Mouse (Mus musculus): ENCODE results near the gene Daw1. TPM values are rescaled to one million over a fixed set of nuclear protein-coding genes. Genes with fewer than 3 reads are reported as not detected.

Daw1 gene
- polyA plus RNA-seq (2012; rRNA removed) = 0.44 and 0.48 TPM in 2 replicates

DNA sequence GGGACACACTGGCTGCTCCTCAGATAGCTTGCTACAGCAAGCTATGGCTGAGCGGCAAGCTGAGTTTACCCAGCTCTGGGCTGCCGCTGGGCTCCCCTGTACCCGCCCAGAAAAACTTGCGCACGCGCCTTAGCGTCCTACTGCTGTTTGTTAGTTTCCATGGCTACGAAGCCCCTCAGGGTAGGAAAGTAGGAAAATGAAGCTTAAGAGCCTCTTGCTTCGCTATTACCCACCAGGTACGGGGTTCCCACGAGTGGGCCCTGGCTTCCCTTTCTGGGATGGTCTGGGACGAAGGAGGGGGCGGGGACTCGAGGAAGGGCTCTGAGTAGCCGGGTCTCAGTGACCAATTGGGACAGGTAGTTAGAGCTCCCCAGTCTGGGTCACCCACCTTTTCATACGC, at the start of gene Daw1:
Gene Daw1 (plus strand): TSS at position 150 of the 400 bp plus-strand sequence.
- DNase-seq (ENCODE audit: extremely low spot score in 1 of 2, low spot score in 1 of 2) = peak in 1 of 2 experiments; percentile 67

DNA sequence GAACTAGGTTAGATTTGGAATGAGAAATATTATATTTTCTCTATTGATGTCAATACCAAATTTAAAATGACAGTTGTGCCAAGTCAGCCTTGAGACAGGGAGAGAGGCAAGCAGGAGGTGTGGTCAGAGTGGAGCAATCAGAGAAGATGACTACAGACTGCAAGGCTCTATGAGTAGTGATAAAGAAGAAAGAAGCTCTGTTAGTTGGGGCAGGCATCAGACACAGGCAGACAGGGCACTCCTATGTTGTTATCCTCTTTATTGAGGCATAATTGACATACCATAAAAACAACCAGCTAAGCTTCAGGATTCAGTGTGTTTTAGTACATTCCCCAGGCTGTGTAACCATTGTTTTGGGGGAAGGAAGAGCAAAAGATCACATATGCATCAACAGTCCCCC, 48.6 kb upstream of the Daw1 start:
- no peak for DNase-seq (ENCODE audit: extremely low spot score in 1 of 2, low spot score in 1 of 2)

- DNase-seq (ENCODE audit: extremely low spot score in 1 of 2, low spot score in 1 of 2) = peak in 1 of 2 experiments; percentile 7
Measured at GRCm38 (mm10) chr1:83111726-83112125, 47.8 kb upstream of the Daw1 start.

DNA sequence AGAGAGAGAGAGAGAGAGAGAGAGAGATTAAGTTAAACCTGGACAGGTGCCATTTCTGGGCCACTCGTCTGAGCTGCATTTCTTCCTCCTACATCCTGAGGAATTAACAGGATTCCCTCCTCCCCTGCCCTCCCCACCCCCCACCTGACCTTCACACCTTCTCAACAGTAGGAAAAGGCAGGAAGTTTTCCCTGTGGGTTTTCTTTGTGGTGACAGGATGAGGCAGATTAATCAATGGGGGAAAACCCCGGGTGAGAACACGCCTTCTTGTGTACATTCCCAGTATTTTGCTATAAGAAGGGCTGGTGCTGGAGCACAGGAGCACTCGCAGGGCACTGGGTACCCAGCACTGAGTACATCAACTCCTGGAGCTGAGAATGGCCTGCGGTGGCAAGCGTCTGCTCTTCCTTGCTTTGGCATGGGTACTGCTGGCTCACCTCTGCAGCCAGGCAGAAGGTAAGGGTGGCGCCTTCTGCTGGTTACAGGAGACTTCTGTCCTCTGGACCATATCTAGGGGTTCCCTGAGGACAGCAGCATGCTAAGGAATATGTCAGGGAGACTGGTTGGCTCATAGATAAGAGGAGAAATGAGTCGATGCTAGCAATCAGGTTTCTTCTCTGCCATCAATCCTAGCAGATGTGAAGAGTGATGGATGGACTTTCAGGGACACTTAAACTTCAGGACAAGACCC, 43.0 kb upstream of the Daw1 start, which contains the start of gene Ccl20:
Gene Ccl20 (plus strand): TSS at position 320 of the 691 bp plus-strand sequence.
- no peak for DNase-seq (ENCODE audit: extremely low spot score in 1 of 2, low spot score in 1 of 2)

DNA sequence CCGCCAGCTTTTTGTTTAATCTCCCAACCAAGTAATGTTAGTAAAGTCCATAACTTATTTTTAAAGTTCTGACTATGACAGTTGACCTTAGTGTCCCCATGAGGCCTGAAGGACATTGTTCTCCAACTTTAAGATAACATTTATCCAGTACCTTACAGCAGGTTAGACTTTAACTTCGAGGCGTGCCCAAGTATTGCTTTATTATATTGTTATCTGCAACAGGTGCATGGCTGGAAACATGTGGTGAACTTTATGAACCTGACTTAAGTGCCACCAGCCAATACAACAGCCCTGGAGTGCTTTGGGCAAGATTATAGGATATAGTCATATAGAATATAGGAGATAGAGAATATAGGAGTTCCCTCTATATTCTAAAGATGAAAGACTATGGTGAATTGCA, 42.3 kb upstream of the Daw1 start:
- DNase-seq (ENCODE audit: extremely low spot score in 1 of 2, low spot score in 1 of 2) = no peak

DNA sequence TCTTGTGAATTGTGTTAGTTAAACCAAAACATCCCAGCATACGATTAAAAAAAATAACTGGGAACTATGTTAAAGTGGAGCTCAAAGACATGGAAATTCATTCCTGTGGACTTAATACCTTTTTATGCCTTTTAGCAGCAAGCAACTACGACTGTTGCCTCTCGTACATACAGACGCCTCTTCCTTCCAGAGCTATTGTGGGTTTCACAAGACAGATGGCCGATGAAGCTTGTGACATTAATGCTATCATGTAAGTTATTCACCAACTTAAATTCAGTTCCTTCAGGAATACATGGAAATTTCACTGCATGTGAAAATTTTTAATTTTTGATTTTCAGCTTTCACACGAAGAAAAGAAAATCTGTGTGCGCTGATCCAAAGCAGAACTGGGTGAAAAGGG, 41.9 kb upstream of the Daw1 start:
- peak; percentile 32 to 67 for DNase-seq (ENCODE audit: extremely low spot score in 1 of 2, low spot score in 1 of 2)

DNA sequence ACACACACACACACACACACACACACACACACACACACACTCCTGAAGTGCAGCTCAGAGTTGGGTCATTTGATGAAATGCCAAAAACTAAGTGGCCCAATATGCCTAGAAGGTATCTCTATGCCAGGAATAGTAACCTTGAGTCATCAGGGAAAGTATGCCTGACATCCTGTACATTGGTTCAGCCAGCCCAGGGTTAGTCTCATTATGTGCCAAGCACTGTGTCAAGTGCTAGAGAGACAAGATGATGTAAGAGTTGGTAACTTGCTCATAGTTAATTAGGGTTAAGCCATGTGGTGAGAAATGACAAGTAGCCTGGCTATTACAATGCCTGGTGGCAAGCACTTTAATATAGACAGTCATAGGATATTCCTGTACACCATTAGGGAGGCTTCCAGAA, 39.6 kb upstream of the Daw1 start:
- DNase-seq (ENCODE audit: extremely low spot score in 1 of 2, low spot score in 1 of 2) = no peak

- no peak for DNase-seq (ENCODE audit: extremely low spot score in 1 of 2, low spot score in 1 of 2)
Measured at GRCm38 (mm10) chr1:83120312-83120711, 39.2 kb upstream of the Daw1 start.

GRCm38 (mm10) chr1:83123201-83123600, 36.4 kb upstream of the Daw1 start:
- DNase-seq (ENCODE audit: extremely low spot score in 1 of 2, low spot score in 1 of 2) = no peak

DNA sequence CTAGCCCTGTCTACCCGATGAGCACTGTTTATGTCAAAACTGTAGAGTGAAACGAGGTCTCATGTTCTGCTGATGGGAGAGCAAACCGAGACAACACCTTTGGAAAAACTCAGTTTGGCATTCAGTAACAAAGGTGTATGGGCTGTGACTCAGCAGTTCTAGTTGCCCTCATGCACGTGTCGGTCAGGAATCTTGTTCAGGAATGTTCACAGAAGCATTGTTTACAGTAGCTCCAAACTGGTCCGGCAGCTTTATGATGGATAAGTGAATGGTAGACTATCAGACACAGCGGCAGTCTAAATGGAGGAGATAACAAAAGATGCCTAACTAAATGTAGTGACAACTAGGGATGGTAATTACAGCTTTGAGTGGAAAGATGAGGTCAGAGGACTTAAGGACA, 23.7 kb upstream of the Daw1 start:
- DNase-seq (ENCODE audit: extremely low spot score in 1 of 2, low spot score in 1 of 2) = no peak

DNA sequence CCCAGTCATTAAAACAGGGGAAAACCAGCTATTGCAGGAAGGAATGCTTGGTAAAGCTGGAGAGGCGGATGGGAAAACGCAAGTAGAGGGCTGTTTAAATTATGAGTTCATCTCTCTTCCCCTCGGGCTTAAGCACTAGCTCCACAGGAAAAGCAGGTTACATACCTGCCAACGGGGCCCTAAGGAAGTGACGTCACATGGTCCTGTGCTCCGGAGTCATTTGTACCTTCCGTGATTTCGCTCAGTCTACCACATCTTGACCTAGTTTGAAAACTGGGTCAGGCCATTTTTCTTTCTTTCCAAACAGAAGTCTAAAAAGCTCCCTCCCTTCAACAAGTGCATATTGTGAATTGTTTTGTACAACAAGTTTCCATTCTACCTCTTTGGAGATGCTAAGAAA, 21.7 kb upstream of the Daw1 start:
- DNase-seq (ENCODE audit: extremely low spot score in 1 of 2, low spot score in 1 of 2) = no peak

GRCm38 (mm10) chr1:83138721-83139120, 20.8 kb upstream of the Daw1 start:
- no peak for DNase-seq (ENCODE audit: extremely low spot score in 1 of 2, low spot score in 1 of 2)

GRCm38 (mm10) chr1:83141510-83141909, 18.0 kb upstream of the Daw1 start:
- no peak for DNase-seq (ENCODE audit: extremely low spot score in 1 of 2, low spot score in 1 of 2)

GRCm38 (mm10) chr1:83142055-83142454, 17.5 kb upstream of the Daw1 start:
- DNase-seq (ENCODE audit: extremely low spot score in 1 of 2, low spot score in 1 of 2) = no peak

- no peak for DNase-seq (ENCODE audit: extremely low spot score in 1 of 2, low spot score in 1 of 2)
Measured at GRCm38 (mm10) chr1:83146547-83146946, 13.0 kb upstream of the Daw1 start.

DNA sequence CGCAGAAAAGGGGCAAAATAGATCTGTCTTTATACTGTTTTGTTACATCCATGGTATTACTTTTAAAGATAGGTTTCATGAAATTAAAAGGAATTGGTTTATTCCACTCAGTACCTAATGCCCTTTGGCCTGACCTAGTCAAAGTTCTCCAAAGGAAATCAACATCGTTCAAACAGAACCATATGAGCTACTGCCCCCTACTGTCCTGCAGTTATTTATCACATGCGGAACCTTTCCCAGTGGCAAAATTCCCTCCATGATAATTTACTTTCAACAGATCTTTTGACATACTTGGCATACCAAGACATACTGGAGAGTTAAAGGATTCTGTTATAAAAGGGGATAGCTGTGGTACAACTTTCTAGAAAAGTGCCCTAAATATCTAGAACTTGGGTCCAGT, 9.3 kb upstream of the Daw1 start:
- DNase-seq (ENCODE audit: extremely low spot score in 1 of 2, low spot score in 1 of 2) = no peak

- peak in 1 of 2 experiments; percentile 62 for DNase-seq (ENCODE audit: extremely low spot score in 1 of 2, low spot score in 1 of 2)
Measured at GRCm38 (mm10) chr1:83152961-83153360, 6.6 kb upstream of the Daw1 start.

DNA sequence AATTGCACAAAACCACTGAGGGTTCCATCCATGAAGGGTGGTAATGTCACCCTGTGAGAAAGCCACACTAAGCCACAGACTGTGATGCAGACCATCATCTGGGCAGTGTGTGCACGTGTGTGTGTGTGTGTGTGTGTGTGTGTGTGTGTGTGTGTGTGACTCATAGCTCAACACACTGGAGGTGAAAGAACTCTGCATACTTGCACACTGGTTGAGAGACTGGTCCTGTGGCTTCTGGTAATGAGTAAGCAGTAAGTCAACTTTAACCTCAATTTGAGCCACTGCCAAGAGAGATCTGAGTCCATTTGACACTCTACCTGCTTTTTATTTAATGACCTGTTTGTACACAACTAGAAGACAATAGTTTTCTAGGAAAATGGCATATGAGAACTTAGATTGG, 2.7 kb upstream of the Daw1 start:
- DNase-seq (ENCODE audit: extremely low spot score in 1 of 2, low spot score in 1 of 2) = no peak

DNA sequence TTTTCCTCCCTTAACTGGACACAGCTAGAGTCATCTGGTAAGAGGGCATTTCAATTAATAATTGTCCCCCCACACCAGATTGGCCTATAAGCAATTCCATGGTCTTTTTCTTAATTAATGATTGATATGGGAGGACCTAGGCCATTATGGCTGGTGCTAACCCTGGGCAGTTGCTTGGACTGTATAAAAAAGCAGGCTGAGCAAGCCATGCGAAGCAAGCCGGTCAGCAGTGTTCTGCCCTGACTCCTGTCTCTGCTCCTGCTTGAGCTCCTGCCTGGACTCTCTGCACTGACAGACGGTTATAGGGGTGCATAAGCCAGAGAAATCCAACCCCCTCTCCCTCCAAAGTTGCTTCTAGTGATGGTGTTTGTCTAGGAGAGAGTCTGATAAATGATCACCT, 2.1 kb downstream of the Daw1 start:
- DNase-seq (ENCODE audit: extremely low spot score in 1 of 2, low spot score in 1 of 2) = no peak

DNA sequence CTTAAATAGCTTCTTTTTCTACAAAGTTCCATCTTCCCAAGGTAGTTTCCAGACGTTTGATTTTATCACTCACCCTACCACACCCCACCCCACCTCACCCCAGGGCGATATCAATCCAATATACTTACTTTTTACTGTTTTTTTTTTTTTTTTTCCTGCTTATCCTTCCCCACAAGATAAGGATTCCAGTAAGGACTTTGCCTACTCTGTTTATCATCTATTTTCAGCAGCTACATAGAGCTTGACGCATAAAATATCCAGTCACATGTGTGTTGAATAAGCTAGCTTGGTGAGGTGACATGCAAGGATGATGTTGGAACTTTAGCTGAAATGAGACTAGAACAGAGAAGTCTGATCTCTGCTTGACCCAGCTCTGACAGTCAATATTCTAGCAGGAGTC, 4.5 kb downstream of the Daw1 start:
- no peak for DNase-seq (ENCODE audit: extremely low spot score in 1 of 2, low spot score in 1 of 2)

- DNase-seq (ENCODE audit: extremely low spot score in 1 of 2, low spot score in 1 of 2) = no peak
Measured at GRCm38 (mm10) chr1:83169158-83169557, 9.6 kb downstream of the Daw1 start.

- DNase-seq (ENCODE audit: extremely low spot score in 1 of 2, low spot score in 1 of 2) = no peak
Measured at GRCm38 (mm10) chr1:83175985-83176384, 16.4 kb downstream of the Daw1 start.

GRCm38 (mm10) chr1:83179531-83179930, 20.0 kb downstream of the Daw1 start:
- no peak for DNase-seq (ENCODE audit: extremely low spot score in 1 of 2, low spot score in 1 of 2)
